In the genomic region with DNA sequence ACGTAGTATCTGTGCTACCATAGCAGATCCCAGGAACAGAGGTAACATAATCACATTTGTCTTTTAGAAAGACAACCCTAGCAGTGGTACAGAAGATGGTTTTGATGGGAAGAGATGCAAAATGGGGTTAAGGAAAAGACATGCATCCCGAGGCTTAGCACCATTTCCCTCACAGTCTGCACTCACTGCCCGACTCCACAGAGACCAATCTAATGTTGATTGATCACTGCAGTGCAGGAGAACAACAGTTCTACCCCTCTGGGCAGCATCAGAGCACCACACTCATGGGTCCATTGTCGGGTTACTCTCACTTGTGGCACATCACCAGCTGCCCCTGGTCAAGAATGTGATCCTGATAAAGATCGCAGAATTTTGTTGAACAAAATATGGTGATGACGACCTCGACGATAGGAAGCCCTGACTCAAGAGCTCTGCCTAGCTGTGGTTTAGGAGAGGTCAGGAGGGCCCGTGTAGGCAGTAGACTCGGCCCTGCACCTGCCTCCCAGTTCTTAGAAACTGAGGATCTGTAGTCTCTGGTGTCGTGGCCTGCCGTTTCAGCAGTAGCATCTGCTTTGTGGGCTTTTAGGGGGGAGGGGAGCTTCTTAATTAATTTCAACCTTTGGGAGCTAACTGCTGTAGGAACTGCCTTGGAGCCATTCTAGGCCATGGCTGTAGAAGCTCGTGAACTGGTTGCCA, we compare ENCODE assay signal across 24 mouse cellular contexts.
"Had no signal": no experiment of that assay in that cellular context is flagged by ENCODE, and none has a peak within 500 bp of the region (broad histone marks: within the 10 kb centered on the region; RNA-seq: fewer than 3 reads in every experiment).

No protein-coding gene starts in this region.

- H3K4me1 ChIP-seq: heart, embryonic 10.5 days; heart, embryonic 13.5 days; heart, embryonic 15.5 days; kidney, embryonic 15.5 days; limb, embryonic 13.5 days; limb, embryonic 15.5 days had no signal

- H3K9me3 ChIP-seq: heart, embryonic 10.5 days; heart, embryonic 13.5 days; heart, embryonic 15.5 days; kidney, embryonic 15.5 days; limb, embryonic 13.5 days; limb, embryonic 15.5 days had no signal

- DNase-seq: gastrocnemius, postnatal 14 days; gastrocnemius, postnatal 36 days; heart, adult 18-20 months; heart, postnatal 14 days; heart, postnatal 36 days; kidney, adult 11 months; kidney, adult 2 months; kidney, adult 9 months; kidney, postnatal 14 days; kidney, postnatal 36 days; layer of hippocampus, adult 9-11 months; layer of hippocampus, postnatal 36 days; left cerebral cortex, postnatal 4 days had no signal

- ATAC-seq: hindbrain, embryonic 16.5 days; intestine, embryonic 16.5 days had no signal

- H3K4me3 ChIP-seq: heart, embryonic 10.5 days; heart, embryonic 13.5 days; heart, embryonic 15.5 days; kidney, embryonic 15.5 days; limb, embryonic 13.5 days; limb, embryonic 15.5 days had no signal

- H3K27me3 ChIP-seq: heart, embryonic 13.5 days; heart, embryonic 15.5 days; kidney, embryonic 15.5 days; limb, embryonic 13.5 days; limb, embryonic 15.5 days had no signal

- H3K27ac ChIP-seq: heart, embryonic 10.5 days; heart, embryonic 13.5 days; heart, embryonic 15.5 days; hindbrain, embryonic 14.5 days; kidney, embryonic 15.5 days; kidney, postnatal 0 days; limb, embryonic 13.5 days; limb, embryonic 15.5 days; liver, embryonic 14.5 days had no signal

- H3K4me2 ChIP-seq: heart, embryonic 13.5 days; heart, embryonic 15.5 days; hindbrain, embryonic 14.5 days; kidney, embryonic 15.5 days; limb, embryonic 13.5 days; limb, embryonic 15.5 days had no signal

- H3K9ac ChIP-seq: heart, embryonic 13.5 days; heart, embryonic 15.5 days; hindbrain, embryonic 14.5 days; kidney, embryonic 15.5 days; limb, embryonic 13.5 days; limb, embryonic 15.5 days; liver, embryonic 14.5 days had no signal
